Mouse (Mus musculus) CD8-positive naive resting alpha-beta T cell, adult 2 months (primary cell): ENCODE measurements at regions not wholly inside any gene's neighbourhood (a gene's known extent, or its start where the extent isn't known, plus 50 kb on each side); places are given as distances from the start of the nearest gene placed in this dataset.

ENCODE experiments used
- DNase-seq, 2 experiments: peaks; one replicate each; pipeline ENCODE4 v3.0.0; 2022; ENCODE audit warnings: low read depth in 2 of 2, low spot score in 2 of 2

GRCm38 (mm10) chr15:63724543-63725186 is 120.3 kb downstream of the Gsdmc2 start:
- no peak for DNase-seq

GRCm38 (mm10) chr15:63722991-63723390 is 122.0 kb downstream of the Gsdmc2 start:
- DNase-seq: no peak

GRCm38 (mm10) chr15:63721669-63722357 is 123.2 kb downstream of the Gsdmc2 start:
- peak; percentile 20 to 56 for DNase-seq

- DNase-seq: no peak
Observed at GRCm38 (mm10) chr15:63717812-63718211, 127.2 kb downstream of the Gsdmc2 start.

GRCm38 (mm10) chr15:63713697-63714096 is 131.3 kb downstream of the Gsdmc2 start:
- DNase-seq: no peak

GRCm38 (mm10) chr15:63710381-63710780 is 134.6 kb downstream of the Gsdmc2 start:
- no peak for DNase-seq

- DNase-seq: no peak
Observed at GRCm38 (mm10) chr15:63709270-63709933, 135.6 kb downstream of the Gsdmc2 start.

GRCm38 (mm10) chr15:63704636-63705035 is 140.3 kb downstream of the Gsdmc2 start:
- DNase-seq: no peak

GRCm38 (mm10) chr15:63697831-63698230 is 147.1 kb downstream of the Gsdmc2 start:
- no peak for DNase-seq

- no peak for DNase-seq
Observed at GRCm38 (mm10) chr15:63694150-63694549, 150.8 kb downstream of the Gsdmc2 start.

- no peak for DNase-seq
Observed at GRCm38 (mm10) chr15:63693561-63693960, 151.4 kb downstream of the Gsdmc2 start.

- no peak for DNase-seq
Observed at GRCm38 (mm10) chr15:63692491-63693295, 152.3 kb downstream of the Gsdmc2 start.

GRCm38 (mm10) chr15:63689788-63690575 is 155.0 kb downstream of the Gsdmc2 start:
- DNase-seq: no peak

- DNase-seq: no peak
Observed at GRCm38 (mm10) chr15:63687852-63688251, 157.1 kb downstream of the Gsdmc2 start.

- no peak for DNase-seq
Observed at GRCm38 (mm10) chr15:63686954-63687562, 157.9 kb downstream of the Gsdmc2 start.

GRCm38 (mm10) chr15:63679984-63680925 is 164.7 kb downstream of the Gsdmc2 start:
- no peak for DNase-seq

GRCm38 (mm10) chr15:63678921-63679320 is 166.1 kb downstream of the Gsdmc2 start:
- DNase-seq: no peak

GRCm38 (mm10) chr15:63675491-63676036 is 169.4 kb downstream of the Gsdmc2 start:
- DNase-seq: no peak

GRCm38 (mm10) chr15:63674404-63674803 is 170.6 kb downstream of the Gsdmc2 start:
- DNase-seq: no peak
